Mouse (Mus musculus): ENCODE results near the gene Cpeb4.

DNA sequence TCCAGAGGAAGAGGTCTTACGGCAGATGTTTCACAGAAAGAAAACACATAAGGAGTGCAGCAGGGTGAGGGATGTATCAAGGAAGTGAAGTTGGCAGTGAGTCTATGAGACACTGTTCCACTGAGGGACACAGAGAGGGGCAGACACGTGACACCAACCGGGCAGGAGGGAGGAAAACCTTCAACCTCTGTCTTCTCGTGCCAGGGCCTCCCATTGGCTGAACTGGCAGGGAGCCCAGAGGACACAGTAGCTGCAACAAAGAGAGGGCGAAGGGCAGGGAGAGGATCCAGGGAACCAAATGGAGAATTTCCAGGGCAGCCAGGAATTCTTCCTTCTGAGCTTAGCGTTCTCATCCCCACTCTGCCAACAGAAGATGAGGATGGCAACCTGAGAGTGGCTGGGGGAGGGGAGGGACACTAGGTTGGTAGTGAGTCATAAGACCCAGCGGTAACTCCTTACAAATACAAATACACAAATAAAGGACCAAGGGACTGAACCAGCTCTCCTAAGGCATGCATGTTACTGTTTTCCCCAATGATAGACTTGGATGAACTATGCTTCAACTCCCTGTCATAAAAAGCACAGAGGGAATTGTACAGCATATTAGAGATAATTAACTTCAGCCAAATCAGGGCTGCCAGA lies 33.4 kb upstream of the Cpeb4 start:
- TF ChIP-seq CEBPB (IDR thresholded peaks at IDR 0.05; ENCODE audit: insufficient read depth, poor library complexity, severe bottlenecking) (no peak), USF1 (IDR thresholded peaks at IDR 0.05; ENCODE audit: low read depth) (no peak)

Data from myocyte (in vitro differentiated cells).